Mouse (Mus musculus) limb, embryonic 11.5 days (tissue): ENCODE results near the gene Ffar1. TPM values are rescaled to one million over a fixed set of nuclear protein-coding genes. Genes with fewer than 3 reads are reported as not detected.
"Not testable (repeated sequence)": the region's sequence is repeated elsewhere in the genome, so short reads cannot be mapped to it uniquely, and the experiment has no call there.

Experiments
- ATAC-seq: fragments of 200-750 bp; cut with Nextera tagmentation; 2 replicates; pipeline ENCODE4 v1.8.0; 2017; ENCODE audit warnings: low read depth; ENCODE audit not compliant: insufficient number of reproducible peaks, low FRiP score, low TSS enrichment
- DNase-seq: peaks from one replicate; pipeline ENCODE4 v3.0.0-alpha.2; 2015; ENCODE audit warnings: low spot score
- H3K27ac ChIP-seq: fragments of 300-500 bp; sonication (generic); replicated peaks from 2 replicates; pipeline ENCODE4 v1.5.1; 2014; ENCODE audit warnings: low read depth, mild to moderate bottlenecking, low read length
- H3K27me3 ChIP-seq: fragments of 300-500 bp; sonication (generic); 2 replicates; pipeline ENCODE4 v1.6.1; 2014; ENCODE audit warnings: mild to moderate bottlenecking, low read length, mixed read lengths; ENCODE audit not compliant: control insufficient read depth, insufficient read depth
- H3K36me3 ChIP-seq: fragments of 300-500 bp; sonication (generic); 2 replicates; pipeline ENCODE4 v1.6.1; 2014; ENCODE audit warnings: mild to moderate bottlenecking, low read length, moderate library complexity, mixed read lengths; ENCODE audit not compliant: control insufficient read depth, insufficient read depth
- H3K4me1 ChIP-seq: fragments of 300-500 bp; sonication (generic); 2 replicates; pipeline ENCODE4 v1.6.1; 2014; ENCODE audit warnings: low read length, mixed read lengths; ENCODE audit not compliant: control insufficient read depth, insufficient read depth
- H3K4me2 ChIP-seq: fragments of 300-500 bp; sonication (generic); 2 replicates; pipeline ENCODE4 v1.6.1; 2014; ENCODE audit warnings: low read depth, mild to moderate bottlenecking, moderate library complexity; ENCODE audit not compliant: severe bottlenecking
- H3K4me3 ChIP-seq: fragments of 300-500 bp; sonication (generic); 2 replicates; pipeline ENCODE4 v1.5.1; 2014; ENCODE audit warnings: low read depth, low read length
- H3K9ac ChIP-seq: fragments of 300-500 bp; sonication (generic); 2 replicates; pipeline ENCODE4 v1.6.1; 2014; ENCODE audit warnings: mild to moderate bottlenecking, low read length
- H3K9me3 ChIP-seq: fragments of 300-500 bp; sonication (generic); 2 replicates; pipeline ENCODE4 v1.6.1; 2016; ENCODE audit warnings: low read length; ENCODE audit not compliant: control insufficient read depth
- WGBS: fragments of 180-500 bp; shearing (Covaris S2); extraction: QIAGEN DNeasy Blood & Tissue Kit; methylation state at CpG from one replicate; pipeline ENCODE4 v1.1.7; 2014; 5-methylcytosine and 5-hydroxymethylcytosine counted together
- polyA plus RNA-seq: library from polyadenylated mRNA; unstranded; fragments of >200 nt; fragmentation: Nextera tagmentation; extraction: Ambion mirVana; gene quantifications from 2 replicates; pipeline ENCODE4 v1.2.1, GENCODE M21; 2014

Gene Ffar1
- polyA plus RNA-seq, 1 experiment from 2014 or later, result not detected

GRCm38 (mm10) chr7:30846505-30847053, 14.8 kb downstream of the Ffar1 start:
- 0 out of 2 replicates have a peak, but pooled peaks cover 3% of the 10 kb centered on the region for H3K4me1 ChIP-seq
- no peaks in the 10 kb centered on the region for H3K36me3 ChIP-seq
- no peaks in the 10 kb centered on the region for H3K27me3 ChIP-seq
- 67% methylated on average over 2 of the region's 2 CpGs for WGBS
- no peak for DNase-seq
- H3K9me3 ChIP-seq, result no peaks in the 10 kb centered on the region
- no peak overlapping the region for H3K9ac ChIP-seq
- ATAC-seq, result no peak
- no peak overlapping the region for H3K4me2 ChIP-seq
- H3K27ac ChIP-seq, result no peak overlapping the region
- no peak overlapping the region for H3K4me3 ChIP-seq

GRCm38 (mm10) chr7:30844676-30845297, 16.6 kb downstream of the Ffar1 start:
- DNase-seq (no peak), ATAC-seq (no peak)
- Histone ChIP-seq H3K9me3 (no peaks in the 10 kb centered on the region), H3K36me3 (no peaks in the 10 kb centered on the region), H3K27ac (no peak overlapping the region), H3K4me2 (no peak overlapping the region), H3K27me3 (no peaks in the 10 kb centered on the region), H3K4me1 (0 out of 2 replicates have a peak, but pooled peaks cover 3% of the 10 kb centered on the region), H3K9ac (no peak overlapping the region), H3K4me3 (no peak overlapping the region)
- WGBS, result 26% methylated on average over 7 of the region's 7 CpGs

- no peaks in the 10 kb centered on the region for H3K9me3 ChIP-seq
- no peaks in the 10 kb centered on the region for H3K36me3 ChIP-seq
- H3K9ac ChIP-seq, result no peak overlapping the region
- no peak for DNase-seq
- H3K27ac ChIP-seq, result no peak overlapping the region
- no peak overlapping the region for H3K4me2 ChIP-seq
- ATAC-seq, result no peak
- no peak overlapping the region for H3K4me3 ChIP-seq
- no peaks in the 10 kb centered on the region for H3K27me3 ChIP-seq
- H3K4me1 ChIP-seq, result 0 out of 2 replicates have a peak, but pooled peaks cover 3% of the 10 kb centered on the region
- 88% methylated on average over 5 of the region's 5 CpGs for WGBS
Observed at GRCm38 (mm10) chr7:30842092-30842491, 19.3 kb downstream of the Ffar1 start.

DNA sequence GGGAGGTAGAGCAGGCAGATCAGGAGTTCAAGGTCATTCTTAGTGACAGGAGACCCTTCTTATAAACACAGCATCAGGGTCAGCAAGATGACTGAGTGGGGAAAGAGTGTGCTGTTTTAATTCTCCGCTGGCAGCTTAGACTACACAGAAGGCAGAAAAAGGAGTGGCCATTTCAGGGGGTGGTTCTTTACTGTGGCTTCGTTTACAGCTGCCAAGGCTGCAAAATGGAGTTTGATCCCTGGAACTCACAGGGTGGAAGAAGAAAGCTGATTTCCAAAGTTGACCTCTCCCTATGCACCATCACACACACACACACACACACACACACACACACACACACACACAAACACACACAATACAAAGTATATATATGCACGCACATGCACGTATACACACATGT, 20.0 kb downstream of the Ffar1 start:
- ATAC-seq (no peak), DNase-seq (no peak)
- Histone ChIP-seq H3K4me1 (0 out of 2 replicates have a peak, but pooled peaks cover 3% of the 10 kb centered on the region), H3K9ac (no peak overlapping the region), H3K4me2 (no peak overlapping the region), H3K27me3 (no peaks in the 10 kb centered on the region), H3K9me3 (no peaks in the 10 kb centered on the region), H3K27ac (no peak overlapping the region), H3K4me3 (no peak overlapping the region), H3K36me3 (no peaks in the 10 kb centered on the region)
- 76% methylated on average over 4 of the region's 4 CpGs for WGBS

GRCm38 (mm10) chr7:30840306-30840705, 21.1 kb downstream of the Ffar1 start:
- Histone ChIP-seq H3K4me3 (no peak overlapping the region), H3K9me3 (no peaks in the 10 kb centered on the region), H3K4me1 (0 out of 2 replicates have a peak, but pooled peaks cover 3% of the 10 kb centered on the region), H3K27me3 (no peaks in the 10 kb centered on the region), H3K36me3 (no peaks in the 10 kb centered on the region), H3K4me2 (no peak overlapping the region), H3K27ac (no peak overlapping the region), H3K9ac (no peak overlapping the region)
- no peak for ATAC-seq
- 80% methylated on average over 3 of the region's 3 CpGs for WGBS
- no peak for DNase-seq

- no peaks in the 10 kb centered on the region for H3K4me1 ChIP-seq
- no peak for DNase-seq
Observed at GRCm38 (mm10) chr7:30837277-30837676, 24.1 kb downstream of the Ffar1 start.

DNA sequence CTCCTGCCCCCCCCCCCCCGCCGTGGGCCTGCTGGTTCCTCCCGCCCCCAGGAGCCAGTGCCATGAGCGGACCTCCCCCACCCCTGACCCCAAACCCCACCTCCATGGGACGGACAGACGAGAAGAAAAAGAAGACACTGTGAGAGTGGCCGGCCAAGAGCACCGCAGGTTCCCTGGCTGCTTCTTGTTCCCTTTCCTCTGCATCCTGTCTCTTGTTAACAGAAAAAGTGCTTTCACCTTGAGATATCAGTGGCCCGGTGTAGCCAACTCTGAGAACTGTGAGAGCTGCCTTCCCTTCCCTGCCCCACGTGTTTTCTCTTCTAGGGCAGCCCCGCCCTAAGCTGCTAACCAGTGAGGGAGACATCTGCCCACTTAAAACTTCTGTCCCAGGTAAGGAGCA, 28.7 kb downstream of the Ffar1 start:
- ATAC-seq, H3K4me3 ChIP-seq, H3K4me1 ChIP-seq, H3K27me3 ChIP-seq, H3K4me2 ChIP-seq, DNase-seq, H3K36me3 ChIP-seq, H3K27ac ChIP-seq, H3K9ac ChIP-seq, H3K9me3 ChIP-seq: not testable (repeated sequence)
- WGBS, result 51% methylated on average over 8 of the region's 11 CpGs

More at GRCm38 (mm10) chr7:30837277-30837676, 24.1 kb downstream of the Ffar1 start:
- Histone ChIP-seq H3K9me3 (no peaks in the 10 kb centered on the region), H3K9ac (no peak overlapping the region), H3K27me3 (no peaks in the 10 kb centered on the region), H3K36me3 (no peaks in the 10 kb centered on the region), H3K4me3 (no peak overlapping the region), H3K4me2 (no peak overlapping the region), H3K27ac (no peak overlapping the region)
- no peak for ATAC-seq

GRCm38 (mm10) chr7:30832261-30832660, 29.1 kb downstream of the Ffar1 start:
- no peaks in the 10 kb centered on the region for H3K27me3 ChIP-seq
- no peak for DNase-seq
- H3K4me2 ChIP-seq, result no peak overlapping the region
- H3K4me1 ChIP-seq, result no peaks in the 10 kb centered on the region
- H3K9me3 ChIP-seq, result no peaks in the 10 kb centered on the region
- no peak for ATAC-seq
- no peak overlapping the region for H3K27ac ChIP-seq
- 78% methylated on average over 17 of the region's 17 CpGs for WGBS
- no peaks in the 10 kb centered on the region for H3K36me3 ChIP-seq
- H3K4me3 ChIP-seq, result no peak overlapping the region
- no peak overlapping the region for H3K9ac ChIP-seq

DNA sequence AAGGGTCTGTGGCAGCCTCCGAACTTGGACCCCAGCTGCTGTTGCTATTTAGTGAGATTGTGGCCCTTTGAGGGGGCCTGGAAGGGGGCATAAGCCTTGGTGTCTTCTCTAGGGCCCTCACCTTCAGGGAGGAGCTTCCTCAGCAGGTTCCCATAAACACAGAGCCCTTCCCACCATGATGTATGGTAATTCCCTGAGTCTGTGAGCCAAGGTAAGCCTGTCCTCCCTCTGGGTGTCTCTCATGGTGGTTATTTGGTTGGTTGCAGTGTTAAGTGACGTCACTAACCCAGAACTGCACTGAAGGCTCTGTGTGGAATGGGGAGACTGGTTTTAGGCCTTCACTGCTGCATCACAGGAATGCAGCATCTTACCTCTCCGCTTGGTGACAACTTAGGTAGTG, 31.9 kb downstream of the Ffar1 start:
- Histone ChIP-seq H3K36me3 (no peaks in the 10 kb centered on the region), H3K9me3 (no peaks in the 10 kb centered on the region), H3K4me1 (no peaks in the 10 kb centered on the region), H3K4me3 (no peak overlapping the region), H3K4me2 (no peak overlapping the region), H3K27ac (no peak overlapping the region), H3K27me3 (no peaks in the 10 kb centered on the region), H3K9ac (no peak overlapping the region)
- no peak for ATAC-seq
- WGBS, result 66% methylated on average over 3 of the region's 3 CpGs
- DNase-seq, result no peak
